Mouse (Mus musculus) cerebellum, adult 2 months (tissue): ENCODE results near the gene Sccpdh. TPM values are rescaled to one million over a fixed set of nuclear protein-coding genes. Genes with fewer than 3 reads are reported as not detected.
"Not testable (repeated sequence)": the region's sequence is repeated elsewhere in the genome, so short reads cannot be mapped to it uniquely, and the experiment has no call there.

Experiments used
- DNase-seq, 2 experiments: peaks; one replicate each; pipeline ENCODE4 v3.0.0; 2021
- H3K27ac ChIP-seq: fragments of 200-500 bp; 2 replicates; pipeline ENCODE4 v1.5.1; 2012; ENCODE audit warnings: low read length, control low read depth, inconsistent platforms; ENCODE audit not compliant: insufficient read depth
- H3K27me3 ChIP-seq: fragments of 200-500 bp; 2 replicates; pipeline ENCODE4 v1.6.1; 2012; ENCODE audit warnings: inconsistent platforms, mild to moderate bottlenecking, low read length, moderate library complexity; ENCODE audit not compliant: control insufficient read depth, insufficient read depth
- H3K4me1 ChIP-seq: fragments of 200-500 bp; 2 replicates; pipeline ENCODE4 v1.6.1; 2011; ENCODE audit warnings: low read length; ENCODE audit not compliant: control insufficient read depth, insufficient read depth
- H3K4me3 ChIP-seq: fragments of 200-500 bp; replicated peaks from 2 replicates; pipeline ENCODE3; 2011; ENCODE audit warnings: mild to moderate bottlenecking, low read depth, low read length, control low read depth; ENCODE audit not compliant: insufficient read depth
- CTCF ChIP-seq: fragments of 200-500 bp; IDR thresholded peaks from 2 replicates; pipeline ENCODE4 v1.5.1; 2011; ENCODE audit warnings: low read depth, mild to moderate bottlenecking, control low read depth, low read length, moderate library complexity, borderline replicate concordance; ENCODE audit not compliant: insufficient read depth
- POLR2A ChIP-seq: fragments of 200-500 bp; IDR thresholded peaks from 2 replicates; pipeline ENCODE4 v1.6.1; 2011; ENCODE audit warnings: low read length, control low read depth, borderline replicate concordance; ENCODE audit not compliant: insufficient read depth
- WGBS: fragments of 180-500 bp; shearing (Covaris S2); methylation state at CpG from one replicate; pipeline ENCODE4 v1.1.7; 2018; 5-methylcytosine and 5-hydroxymethylcytosine counted together
- polyA plus RNA-seq: library from polyadenylated mRNA; depleted of rRNA; stranded (reverse); fragments of >200 nt; gene quantifications from 2 replicates; pipeline ENCODE4 v1.2.3, GENCODE M21; 2012

Sccpdh gene
- polyA plus RNA-seq, 1 experiment, result 140 TPM

DNA sequence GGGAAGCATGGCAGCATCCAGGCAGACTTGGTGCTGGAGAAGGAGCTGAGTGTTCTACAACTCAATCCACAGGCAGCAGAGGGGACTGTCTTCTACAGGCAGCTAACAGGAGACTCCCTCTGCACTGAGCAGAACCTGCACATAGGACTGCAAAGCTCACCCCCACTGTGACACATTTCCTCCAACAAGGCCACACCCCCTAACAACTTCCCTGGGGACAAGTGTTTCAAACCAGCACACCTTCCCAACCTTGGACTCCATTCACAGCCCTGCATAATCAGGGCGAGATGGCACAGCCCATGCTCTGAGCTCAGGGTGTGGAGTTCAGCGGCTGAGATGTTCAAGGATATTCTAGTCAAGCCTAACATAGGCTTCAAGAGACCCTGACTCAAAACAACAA is 9.0 kb downstream of the Sccpdh start:
- DNase-seq, result no peak
- Histone ChIP-seq H3K27ac (no peak overlapping the region), H3K4me3 (no peak overlapping the region), H3K4me1 (no peaks in the 10 kb centered on the region), H3K27me3 (no peaks in the 10 kb centered on the region)
- WGBS, result 94% methylated on average over 2 of the region's 2 CpGs
- no peak for TF ChIP-seq POLR2A
- no peak for TF ChIP-seq CTCF

DNA sequence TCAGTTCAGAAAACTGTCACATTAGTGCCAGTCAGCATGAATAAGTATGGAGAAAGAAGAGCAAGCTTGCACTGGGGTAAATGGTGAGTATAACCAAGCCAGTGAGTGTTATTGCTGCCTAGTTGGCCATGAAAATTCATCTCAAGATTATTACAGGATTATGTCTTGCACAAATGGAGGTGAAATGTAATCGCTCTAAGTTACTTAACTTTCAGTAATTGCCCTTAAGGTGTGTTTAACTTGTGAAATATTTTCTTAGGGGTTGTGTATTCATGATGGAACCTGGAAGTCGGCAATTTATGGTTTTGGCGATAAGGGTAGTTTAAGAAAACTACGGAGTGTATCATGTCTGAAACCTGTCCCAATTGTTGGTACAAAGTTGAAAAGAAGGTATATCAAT is 11.3 kb downstream of the Sccpdh start:
- WGBS, result 98% methylated on average over 4 of the region's 4 CpGs
- no peak for DNase-seq
- Histone ChIP-seq H3K27me3 (no peaks in the 10 kb centered on the region), H3K4me1 (no peaks in the 10 kb centered on the region), H3K27ac (no peak overlapping the region), H3K4me3 (no peak overlapping the region)
- no peak for TF ChIP-seq POLR2A
- no peak for TF ChIP-seq CTCF

DNA sequence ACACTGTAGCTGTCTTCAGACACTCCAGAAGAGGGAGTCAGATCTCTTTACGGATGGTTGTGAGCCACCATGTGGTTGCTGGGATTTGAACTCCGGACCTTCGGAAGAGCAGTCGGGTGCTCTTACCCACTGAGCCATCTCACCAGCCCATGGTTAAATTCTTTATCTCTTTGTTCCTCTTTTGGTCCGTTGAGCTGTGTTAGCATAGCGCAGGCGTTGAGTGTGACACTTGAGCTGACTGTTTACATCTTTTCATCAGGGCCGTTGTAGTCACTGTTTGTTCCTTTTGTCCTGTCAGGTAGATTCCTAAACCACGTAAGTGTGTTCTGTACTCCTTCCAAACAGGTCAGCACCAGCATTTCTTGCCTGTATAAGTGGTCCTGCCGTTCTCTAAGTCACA is 14.7 kb downstream of the Sccpdh start:
- 95% methylated on average over 10 of the region's 10 CpGs for WGBS
- H3K27ac ChIP-seq, H3K27me3 ChIP-seq, DNase-seq, H3K4me1 ChIP-seq, H3K4me3 ChIP-seq: not testable (repeated sequence)

DNA sequence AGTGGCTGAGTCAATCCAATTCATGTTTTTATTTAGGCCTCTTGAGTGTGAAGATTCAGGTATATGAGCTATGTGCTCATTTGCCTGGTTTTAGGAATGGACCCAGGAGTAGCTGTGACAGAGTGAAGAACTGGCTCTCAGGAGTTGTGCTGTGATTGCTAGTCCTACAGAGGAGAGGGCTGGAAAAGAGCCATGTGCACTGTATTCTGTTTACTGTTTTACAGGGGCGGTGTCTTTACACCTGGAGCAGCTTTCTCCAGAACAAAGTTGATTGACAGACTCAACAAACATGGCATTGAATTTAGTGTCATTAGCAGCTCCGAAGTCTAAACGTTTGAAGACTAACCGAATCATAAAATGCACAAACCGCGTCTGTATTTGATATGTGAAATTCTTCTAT is 18.3 kb downstream of the Sccpdh start:
- TF ChIP-seq CTCF (no peak), POLR2A (no peak)
- Histone ChIP-seq H3K4me1 (no peaks in the 10 kb centered on the region), H3K27ac (no peak overlapping the region), H3K4me3 (no peak overlapping the region), H3K27me3 (no peaks in the 10 kb centered on the region)
- DNase-seq, result no peak
- WGBS, result 97% methylated on average over 6 of the region's 6 CpGs

DNA sequence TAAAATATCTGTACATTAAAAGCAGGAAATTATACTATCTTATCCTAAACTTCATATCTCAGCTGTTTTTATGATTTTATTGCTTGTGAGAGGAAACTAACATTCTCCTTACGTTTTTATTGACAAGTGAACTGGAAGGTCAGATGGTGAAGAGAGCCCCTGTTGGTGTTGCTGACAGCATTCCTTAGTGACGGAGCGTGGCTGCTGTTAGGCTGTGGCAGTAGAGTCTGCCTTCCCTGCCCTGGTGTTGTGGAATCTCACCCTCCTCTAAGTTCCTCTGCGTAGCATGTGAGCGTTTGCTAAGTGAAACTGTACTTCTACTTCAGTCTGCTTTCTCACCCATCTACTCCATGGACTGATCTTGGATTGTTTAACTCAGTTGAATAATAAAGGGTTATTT is 18.8 kb downstream of the Sccpdh start:
- Histone ChIP-seq H3K27me3 (no peaks in the 10 kb centered on the region), H3K4me3 (no peak overlapping the region), H3K4me1 (no peaks in the 10 kb centered on the region), H3K27ac (no peak overlapping the region)
- TF ChIP-seq POLR2A (no peak), CTCF (no peak)
- no peak for DNase-seq
- WGBS, result 92% methylated on average over 5 of the region's 5 CpGs

DNA sequence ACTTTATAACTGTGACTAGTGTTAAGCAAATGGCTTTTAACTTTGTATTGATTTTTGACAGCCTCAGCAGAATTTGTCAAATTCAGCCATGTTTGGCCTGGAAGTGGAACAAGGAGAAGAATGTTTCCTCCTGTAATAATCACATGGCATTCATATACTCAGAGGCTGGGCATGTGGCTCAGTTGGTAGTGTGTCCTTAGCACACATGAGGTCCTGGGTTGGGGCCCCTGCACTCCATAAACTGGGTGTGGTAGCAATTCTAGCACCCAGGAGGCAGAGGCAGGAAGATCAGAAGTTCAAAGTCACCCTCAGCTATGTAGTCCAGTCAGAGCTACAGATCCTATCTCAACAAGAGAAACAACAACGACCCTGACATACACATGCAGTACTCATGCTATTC is 19.3 kb downstream of the Sccpdh start:
- H3K4me1 ChIP-seq, result no peaks in the 10 kb centered on the region
- TF ChIP-seq CTCF, result no peak
- no peak for TF ChIP-seq POLR2A
- H3K4me3 ChIP-seq, result no peak overlapping the region
- H3K27me3 ChIP-seq, result no peaks in the 10 kb centered on the region
- no peak overlapping the region for H3K27ac ChIP-seq
- WGBS, result 87% methylated on average over 1 of the region's 1 CpGs
- DNase-seq, result no peak

DNA sequence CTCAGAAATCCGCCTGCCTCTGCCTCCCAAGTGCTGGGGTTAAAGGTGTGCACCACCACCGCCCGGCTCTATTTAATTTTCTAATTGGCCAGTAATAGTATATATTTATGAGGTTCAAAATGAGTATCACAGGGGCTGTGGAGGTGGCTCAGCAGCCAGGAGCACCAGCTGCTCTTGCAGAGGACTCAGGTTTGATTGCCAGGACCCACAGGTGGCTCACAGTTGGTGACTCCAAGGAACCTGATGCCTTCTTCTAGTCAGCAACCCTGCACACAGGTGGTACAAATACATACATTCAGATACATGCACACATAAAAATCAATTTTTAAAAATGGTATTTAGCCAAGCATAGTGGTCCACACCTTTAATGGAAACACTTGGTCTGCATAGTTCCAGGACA is 20.0 kb downstream of the Sccpdh start:
- DNase-seq, result peak; percentile 63 to 80
- WGBS, result 56% methylated on average over 3 of the region's 3 CpGs
- Histone ChIP-seq H3K4me3 (no peak overlapping the region), H3K27me3 (no peaks in the 10 kb centered on the region), H3K27ac (no peak overlapping the region), H3K4me1 (no peaks in the 10 kb centered on the region)
- TF ChIP-seq CTCF, result no peak
- TF ChIP-seq POLR2A, result no peak

DNA sequence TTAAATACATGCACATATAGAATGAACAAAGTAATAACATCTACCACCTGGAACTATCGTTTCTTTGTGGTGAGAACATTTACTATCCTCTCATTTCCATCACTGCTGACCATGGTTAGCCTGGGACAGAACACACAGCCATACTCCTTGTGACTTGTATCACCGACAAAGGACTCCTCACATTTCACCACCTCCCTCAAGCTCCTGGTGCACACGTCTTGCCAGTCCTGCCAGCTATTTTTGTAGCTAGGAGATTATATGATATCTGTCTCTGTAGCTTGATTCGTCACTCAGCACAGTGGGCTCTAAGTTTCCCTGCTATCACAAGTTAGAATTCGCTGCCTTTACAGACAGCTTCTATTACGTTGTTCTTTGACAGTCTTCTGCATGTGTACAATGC is 20.4 kb downstream of the Sccpdh start:
- 85% methylated on average over 6 of the region's 6 CpGs for WGBS
- no peak overlapping the region for H3K4me3 ChIP-seq
- H3K27me3 ChIP-seq, result no peaks in the 10 kb centered on the region
- no peaks in the 10 kb centered on the region for H3K4me1 ChIP-seq
- DNase-seq, result no peak
- H3K27ac ChIP-seq, result no peak overlapping the region
- no peak for TF ChIP-seq CTCF
- no peak for TF ChIP-seq POLR2A

DNA sequence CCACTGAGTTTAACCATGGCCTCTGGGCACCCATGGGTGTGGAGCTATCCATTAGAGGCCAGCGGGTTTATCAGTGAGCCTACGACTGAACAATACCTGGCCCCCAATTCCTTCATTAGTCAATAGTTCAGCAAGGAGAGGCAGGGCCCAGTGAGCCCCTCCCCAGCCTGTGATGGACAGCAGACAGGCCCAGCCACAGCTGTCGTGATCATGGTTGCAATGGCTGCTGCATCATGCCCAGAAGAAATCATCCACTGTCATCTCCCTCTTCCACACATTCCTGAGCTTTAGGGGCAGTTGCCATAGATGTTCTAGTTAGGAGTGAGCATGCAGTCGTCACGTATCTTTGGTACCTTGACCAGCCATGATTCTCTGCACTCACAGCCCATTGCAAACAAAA is 20.9 kb downstream of the Sccpdh start:
- no peaks in the 10 kb centered on the region for H3K4me1 ChIP-seq
- TF ChIP-seq CTCF, result no peak
- TF ChIP-seq POLR2A, result no peak
- no peaks in the 10 kb centered on the region for H3K27me3 ChIP-seq
- H3K27ac ChIP-seq, result no peak overlapping the region
- no peak for DNase-seq
- H3K4me3 ChIP-seq, result no peak overlapping the region
- 70% methylated on average over 5 of the region's 5 CpGs for WGBS
